Mouse (Mus musculus) heart, embryonic 11.5 days (tissue): Measurements from ENCODE around the gene Nfrkb. TPM values are rescaled to one million over a fixed set of nuclear protein-coding genes. Genes with fewer than 3 reads are reported as not detected.

ENCODE experiments used
- ATAC-seq: fragments of 200-750 bp; cut with Nextera tagmentation; replicated peaks from 2 replicates; pipeline ENCODE4 v1.8.0; 2017; ENCODE audit warnings: moderate library complexity; ENCODE audit not compliant: insufficient number of reproducible peaks, low FRiP score, low TSS enrichment
- H3K27ac ChIP-seq: fragments of 300-500 bp; sonication (generic); 2 replicates; pipeline ENCODE4 v1.5.1; 2014; ENCODE audit warnings: mild to moderate bottlenecking, low read depth, low read length
- H3K27me3 ChIP-seq: fragments of 300-500 bp; sonication (generic); 2 replicates; pipeline ENCODE4 v1.6.1; 2014; ENCODE audit warnings: mild to moderate bottlenecking, low read length, mixed read lengths; ENCODE audit not compliant: control insufficient read depth, insufficient read depth
- H3K36me3 ChIP-seq: fragments of 300-500 bp; sonication (generic); 2 replicates; pipeline ENCODE4 v1.6.1; 2014; ENCODE audit warnings: mild to moderate bottlenecking, low read length, moderate library complexity, mixed read lengths; ENCODE audit not compliant: control insufficient read depth, insufficient read depth
- H3K4me1 ChIP-seq: fragments of 300-500 bp; sonication (generic); 2 replicates; pipeline ENCODE4 v1.6.1; 2014; ENCODE audit warnings: low read length; ENCODE audit not compliant: control insufficient read depth, insufficient read depth
- H3K4me2 ChIP-seq: fragments of 300-500 bp; sonication (generic); 2 replicates; pipeline ENCODE4 v1.6.1; 2014; ENCODE audit warnings: mild to moderate bottlenecking, moderate library complexity
- H3K4me3 ChIP-seq: fragments of 300-500 bp; sonication (generic); 2 replicates; pipeline ENCODE4 v1.5.1; 2014; ENCODE audit warnings: low read depth, low read length
- H3K9ac ChIP-seq: fragments of 300-500 bp; sonication (generic); 2 replicates; pipeline ENCODE4 v1.6.1; 2014; ENCODE audit warnings: mild to moderate bottlenecking, low read depth, low read length, moderate library complexity
- H3K9me3 ChIP-seq: fragments of 300-500 bp; sonication (generic); replicated peaks from 2 replicates; pipeline ENCODE4 v1.6.1; 2016; ENCODE audit warnings: low read length; ENCODE audit not compliant: control insufficient read depth
- WGBS: fragments of 180-500 bp; shearing (Covaris S2); extraction: QIAGEN DNeasy Blood & Tissue Kit; methylation state at CpG from one replicate; pipeline ENCODE4 v1.1.7; 2014; ENCODE audit not compliant: insufficient replicate concordance; 5-methylcytosine and 5-hydroxymethylcytosine counted together
- polyA plus RNA-seq: library from polyadenylated mRNA; unstranded; fragments of >200 nt; fragmentation: Nextera tagmentation; extraction: Ambion mirVana; gene quantifications from 2 replicates; pipeline ENCODE4 v1.2.1, GENCODE M21; 2014

Nfrkb gene
- 12.7 and 21.1 TPM in 2 replicates for polyA plus RNA-seq

- peak within 1 kb of the TSS; percentile 76 for H3K4me2 ChIP-seq
- WGBS: under 1% methylated on average over 45 of the region's 46 CpGs
- peak within 1 kb of the TSS; percentile 96 for H3K4me3 ChIP-seq
- H3K36me3 ChIP-seq: peaks cover 2% of the 10 kb centered on the region; the same call in 1 of the 2 replicates
- no peaks in the 10 kb centered on the region for H3K27me3 ChIP-seq
- peak within 1 kb of the TSS; percentile 35; the same call in 1 of the 2 replicates for H3K27ac ChIP-seq
- peaks cover 6% of the 10 kb centered on the region for H3K4me1 ChIP-seq
- no peaks in the 10 kb centered on the region for H3K9me3 ChIP-seq
- peak within 1 kb of the TSS; percentile 93 for H3K9ac ChIP-seq
- peak; percentile 95 for ATAC-seq
Observed at GRCm38 (mm10) chr9:31385947-31386354, at the start of gene Nfrkb. Nfrkb (plus strand) TSS chr9:31386192.

- H3K9me3 ChIP-seq: no peaks in the 10 kb centered on the region
- H3K9ac ChIP-seq: no peak overlapping the region
- no peak overlapping the region for H3K4me3 ChIP-seq
- no peaks in the 10 kb centered on the region for H3K36me3 ChIP-seq
- H3K27ac ChIP-seq: no peak overlapping the region
- ATAC-seq: no peak
- 76% methylated on average over 11 of the region's 11 CpGs for WGBS
- no peaks in the 10 kb centered on the region for H3K27me3 ChIP-seq
- H3K4me2 ChIP-seq: no peak overlapping the region
- no peaks in the 10 kb centered on the region for H3K4me1 ChIP-seq
Observed at GRCm38 (mm10) chr9:31344289-31344831, 41.6 kb upstream of the Nfrkb start.

- WGBS: 65% methylated on average over 15 of the region's 15 CpGs
- Histone ChIP-seq H3K4me2 (no peak overlapping the region), H3K36me3 (no peaks in the 10 kb centered on the region), H3K9me3 (no peaks in the 10 kb centered on the region), H3K27ac (no peak overlapping the region), H3K4me1 (no peaks in the 10 kb centered on the region), H3K9ac (no peak overlapping the region), H3K4me3 (no peak overlapping the region), H3K27me3 (no peaks in the 10 kb centered on the region)
- ATAC-seq: no peak
Observed at GRCm38 (mm10) chr9:31346575-31347080, 39.4 kb upstream of the Nfrkb start.

GRCm38 (mm10) chr9:31348458-31348857, 37.5 kb upstream of the Nfrkb start:
- no peak overlapping the region for H3K4me3 ChIP-seq
- WGBS: 77% methylated on average over 4 of the region's 4 CpGs

GRCm38 (mm10) chr9:31348915-31349314, 37.1 kb upstream of the Nfrkb start:
- WGBS: 66% methylated on average over 11 of the region's 11 CpGs
- no peak overlapping the region for H3K4me3 ChIP-seq
- H3K9ac ChIP-seq: no peak overlapping the region
- H3K4me1 ChIP-seq: no peaks in the 10 kb centered on the region
- ATAC-seq: no peak
- H3K4me2 ChIP-seq: no peak overlapping the region
- no peaks in the 10 kb centered on the region; the same call in 1 of the 2 replicates for H3K36me3 ChIP-seq
- H3K9me3 ChIP-seq: no peaks in the 10 kb centered on the region
- H3K27ac ChIP-seq: no peak overlapping the region
- H3K27me3 ChIP-seq: no peaks in the 10 kb centered on the region

More at GRCm38 (mm10) chr9:31348458-31348857, 37.5 kb upstream of the Nfrkb start:
- Histone ChIP-seq H3K4me2 (no peak overlapping the region), H3K36me3 (no peaks in the 10 kb centered on the region; the same call in 1 of the 2 replicates), H3K4me1 (no peaks in the 10 kb centered on the region), H3K9ac (no peak overlapping the region), H3K27ac (no peak overlapping the region), H3K27me3 (no peaks in the 10 kb centered on the region), H3K9me3 (no peaks in the 10 kb centered on the region)
- ATAC-seq: no peak

GRCm38 (mm10) chr9:31352716-31353115, 33.3 kb upstream of the Nfrkb start:
- Histone ChIP-seq H3K9me3 (no peaks in the 10 kb centered on the region), H3K4me1 (no peaks in the 10 kb centered on the region), H3K4me3 (no peak overlapping the region), H3K27ac (no peak overlapping the region), H3K9ac (no peak overlapping the region), H3K27me3 (no peaks in the 10 kb centered on the region), H3K36me3 (no peaks in the 10 kb centered on the region; the same call in 1 of the 2 replicates), H3K4me2 (no peak overlapping the region)
- ATAC-seq: no peak
- WGBS: 80% methylated on average over 2 of the region's 2 CpGs

GRCm38 (mm10) chr9:31353518-31353917, 32.5 kb upstream of the Nfrkb start:
- Histone ChIP-seq H3K9me3 (no peaks in the 10 kb centered on the region), H3K4me2 (no peak overlapping the region), H3K27me3 (no peaks in the 10 kb centered on the region), H3K27ac (no peak overlapping the region), H3K9ac (no peak overlapping the region), H3K4me1 (no peaks in the 10 kb centered on the region), H3K36me3 (no peaks in the 10 kb centered on the region; the same call in 1 of the 2 replicates), H3K4me3 (no peak overlapping the region)
- 80% methylated on average over 10 of the region's 10 CpGs for WGBS
- ATAC-seq: no peak

- no peak overlapping the region for H3K4me2 ChIP-seq
- ATAC-seq: no peak
- WGBS: 64% methylated on average over 7 of the region's 7 CpGs
Observed at GRCm38 (mm10) chr9:31354051-31354450, 31.9 kb upstream of the Nfrkb start.

More at GRCm38 (mm10) chr9:31354051-31354450, 31.9 kb upstream of the Nfrkb start:
- Histone ChIP-seq H3K27me3 (no peaks in the 10 kb centered on the region), H3K4me1 (no peaks in the 10 kb centered on the region), H3K9ac (no peak overlapping the region), H3K4me3 (no peak overlapping the region), H3K9me3 (no peaks in the 10 kb centered on the region), H3K36me3 (no peaks in the 10 kb centered on the region; the same call in 1 of the 2 replicates), H3K27ac (no peak overlapping the region)
